Mouse (Mus musculus): ENCODE data around the gene Tanc2.

The Tanc2 gene

DNA sequence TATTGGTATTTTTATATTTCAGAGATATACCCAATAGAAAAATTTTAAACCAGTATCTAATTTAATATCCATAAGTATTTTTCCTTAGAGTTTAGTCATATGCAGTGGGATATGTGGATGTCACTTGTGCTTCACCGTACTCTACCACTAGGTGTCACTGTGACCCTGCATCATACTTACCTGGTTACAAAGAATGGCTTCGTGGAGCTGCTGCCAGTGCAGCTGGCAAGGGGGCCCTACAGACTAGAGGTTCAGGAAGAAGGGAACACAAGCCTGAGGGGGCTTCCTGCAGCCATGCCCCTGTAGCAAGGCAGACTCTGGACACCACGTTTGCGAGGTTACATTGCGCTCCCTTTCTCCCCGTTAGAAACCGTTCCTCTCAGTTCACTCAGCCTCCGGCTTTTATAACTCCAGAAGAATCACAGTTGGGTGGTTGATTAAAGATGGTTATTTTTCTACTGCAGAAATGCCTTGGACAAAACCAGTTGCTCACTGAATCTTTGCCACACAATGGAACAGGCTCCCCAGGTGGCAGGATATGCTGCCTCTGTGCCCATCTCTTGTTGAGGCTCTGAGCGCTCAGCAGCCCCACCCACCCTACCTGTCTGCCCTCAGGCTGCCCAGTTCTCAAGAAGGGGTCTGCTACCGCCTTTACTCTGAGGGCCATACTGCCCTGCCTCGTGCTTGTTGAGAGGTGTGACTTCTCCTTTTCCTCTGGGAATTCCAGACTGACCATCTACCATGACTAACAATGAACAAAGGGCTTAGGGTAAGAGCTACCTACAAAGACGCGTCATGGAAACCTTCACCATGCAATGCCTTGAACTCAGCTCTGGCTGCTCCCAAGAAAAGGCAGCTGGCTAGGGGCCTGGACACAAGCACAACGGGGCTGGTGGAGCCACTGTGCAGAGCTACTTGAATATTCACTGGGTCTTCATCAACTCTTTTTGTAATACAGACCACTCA, 337.6 kb downstream of the Tanc2 start:
- DNase-seq, result peak; percentile 75

DNA sequence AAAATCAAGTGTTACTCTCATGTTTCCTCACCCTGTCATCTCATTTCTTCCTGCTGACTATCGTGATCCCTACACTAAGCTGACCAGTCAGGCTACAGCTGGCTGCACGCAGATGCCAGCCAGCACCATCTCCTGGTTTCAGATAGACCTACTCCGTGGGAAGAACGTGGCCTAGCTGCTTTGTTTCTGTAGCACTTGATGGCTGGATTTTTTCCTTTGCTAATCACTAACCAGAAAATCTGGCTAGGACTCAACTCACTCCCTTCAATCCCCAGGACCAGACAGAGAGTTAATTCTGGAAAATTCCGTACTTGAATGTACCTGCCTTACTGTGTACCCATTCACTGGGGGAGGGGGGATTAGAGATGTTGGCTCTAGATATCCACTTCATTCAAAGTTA, 338.4 kb downstream of the Tanc2 start:
- no peak for DNase-seq

DNA sequence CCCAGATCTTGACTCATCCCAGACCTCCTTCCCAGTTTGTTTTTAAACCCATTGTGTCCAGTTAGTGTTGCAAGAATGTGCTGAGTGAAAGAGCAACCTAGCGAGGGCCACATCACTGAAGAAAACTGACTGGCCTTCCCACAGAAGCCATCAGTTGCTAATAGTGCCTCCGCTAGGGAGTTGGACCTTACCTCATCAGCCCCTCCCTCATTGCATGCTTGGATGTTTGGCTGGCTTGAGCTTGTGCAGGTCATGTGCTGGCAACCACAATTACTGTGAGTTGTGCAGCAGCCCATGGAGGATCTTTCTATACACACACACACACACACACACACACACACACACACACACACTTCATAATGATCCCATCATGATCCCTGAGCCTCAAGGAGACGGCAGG, 341.6 kb downstream of the Tanc2 start:
- DNase-seq, result no peak

DNA sequence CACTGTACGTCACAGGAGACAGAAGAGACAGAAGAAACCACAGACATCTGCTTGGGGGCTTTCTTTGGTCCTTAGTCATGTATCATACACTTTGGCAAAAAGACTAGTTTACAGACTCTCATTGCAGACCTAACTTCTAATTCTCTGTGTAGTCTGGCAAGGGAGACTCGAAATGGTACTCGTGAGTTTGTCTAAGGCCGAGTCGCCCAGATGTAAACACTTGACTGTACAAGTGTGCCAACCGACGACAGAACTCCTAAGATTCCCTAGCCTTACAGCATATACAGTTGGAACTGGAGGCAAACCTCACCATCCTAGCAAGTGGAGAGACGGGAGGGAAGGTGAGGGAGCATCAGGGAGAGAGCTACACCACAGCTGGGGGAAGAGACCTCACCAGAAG, 344.0 kb downstream of the Tanc2 start:
- DNase-seq, result no peak

DNA sequence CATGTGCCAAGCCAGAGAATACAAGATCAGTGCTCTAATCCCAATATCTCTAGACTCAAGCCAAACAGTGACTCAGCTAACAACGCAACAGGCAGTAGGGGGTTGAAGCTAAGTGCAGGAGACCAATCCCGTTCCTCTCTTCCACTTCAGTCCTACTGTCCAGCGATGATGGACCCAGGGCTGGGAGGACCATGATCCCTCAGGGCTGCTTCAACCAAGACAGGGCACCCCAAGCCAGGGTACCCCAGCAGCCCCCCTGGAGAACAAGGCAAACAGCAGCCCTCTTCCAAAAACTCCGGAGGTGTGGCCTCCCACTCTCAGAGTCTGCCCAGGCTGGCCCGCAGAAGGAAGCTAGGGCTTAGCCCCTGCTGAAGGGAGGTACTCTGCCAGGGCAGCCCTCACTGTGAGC, 344.5 kb downstream of the Tanc2 start:
- no peak for DNase-seq

DNA sequence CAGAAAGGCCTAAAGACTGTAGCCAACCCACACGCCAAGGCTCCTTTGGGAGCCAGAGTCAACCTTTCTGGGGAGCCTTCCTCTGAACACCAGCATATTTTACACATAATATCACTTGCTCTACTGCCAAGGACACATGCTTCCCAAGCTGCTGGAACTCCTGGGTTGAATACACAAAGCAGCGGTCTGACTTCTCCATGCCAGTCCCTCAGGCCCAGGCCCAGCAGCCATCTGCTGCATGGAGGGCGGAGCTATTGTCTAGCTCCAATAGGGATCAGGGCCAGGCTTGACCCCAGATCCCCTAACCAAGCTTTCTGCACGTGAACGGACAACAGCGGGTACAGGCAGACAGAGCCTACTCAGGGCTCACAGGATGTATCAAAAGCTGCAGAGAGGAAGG, 345.0 kb downstream of the Tanc2 start:
- DNase-seq, result no peak

DNA sequence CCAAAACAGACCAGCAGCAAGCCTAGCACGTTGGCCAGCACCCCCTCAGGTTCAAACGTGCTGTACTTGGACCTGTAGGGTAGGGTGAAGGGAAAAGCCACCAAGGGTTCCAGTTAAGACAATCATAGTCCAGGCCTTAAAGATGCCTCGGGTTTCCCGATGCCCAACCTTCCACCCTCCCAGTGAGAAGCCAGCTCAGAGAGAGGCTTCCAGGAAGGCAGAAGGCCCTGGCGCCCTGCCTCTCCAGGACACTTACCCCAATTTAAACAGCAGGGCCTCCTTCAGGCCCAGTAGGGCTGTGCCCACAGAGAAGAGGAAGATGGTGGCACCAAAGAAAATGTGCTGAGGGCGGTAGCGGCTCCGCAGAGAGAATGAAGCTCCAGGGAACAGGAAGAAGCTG, 345.7 kb downstream of the Tanc2 start:
- no peak for DNase-seq

DNA sequence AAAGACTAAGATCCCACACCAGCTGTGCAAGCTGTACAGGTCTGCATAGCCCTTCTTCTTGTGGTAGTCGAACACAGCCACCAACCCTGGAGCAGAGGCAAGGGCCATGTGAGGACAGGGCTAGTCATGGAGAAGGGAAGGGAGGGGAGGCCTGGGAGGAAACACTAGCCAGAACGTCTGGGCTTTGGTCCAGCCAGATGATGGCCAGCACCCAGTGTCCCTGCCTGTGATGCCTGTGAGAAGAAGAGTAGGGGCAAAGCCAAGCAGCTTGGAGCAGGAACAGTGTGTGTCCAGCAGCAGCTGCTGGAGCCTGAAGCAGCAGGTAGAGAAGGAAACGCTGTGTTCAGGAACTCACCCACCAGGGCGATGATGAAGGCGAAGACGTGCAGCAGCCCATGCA, 346.4 kb downstream of the Tanc2 start:
- DNase-seq, result no peak

DNA sequence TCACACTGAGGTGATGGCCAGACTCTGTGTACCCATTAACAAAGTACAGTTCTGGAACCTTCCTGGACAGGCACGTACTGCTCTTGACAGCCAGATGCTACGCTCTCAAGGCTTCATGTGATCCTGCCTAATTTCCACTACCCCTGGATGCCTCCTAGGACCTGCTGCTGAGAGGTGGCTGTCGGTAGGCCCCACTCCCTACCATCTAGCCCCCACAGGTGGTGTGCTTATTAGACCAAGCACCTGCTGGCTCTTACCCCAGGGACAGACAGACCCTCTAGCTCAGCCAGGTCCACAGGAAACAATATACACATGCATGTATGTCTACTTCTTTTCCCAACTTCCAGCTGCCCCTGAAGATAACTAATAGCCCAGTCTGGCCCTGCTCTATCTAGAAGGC, 347.2 kb downstream of the Tanc2 start:
- no peak for DNase-seq

DNA sequence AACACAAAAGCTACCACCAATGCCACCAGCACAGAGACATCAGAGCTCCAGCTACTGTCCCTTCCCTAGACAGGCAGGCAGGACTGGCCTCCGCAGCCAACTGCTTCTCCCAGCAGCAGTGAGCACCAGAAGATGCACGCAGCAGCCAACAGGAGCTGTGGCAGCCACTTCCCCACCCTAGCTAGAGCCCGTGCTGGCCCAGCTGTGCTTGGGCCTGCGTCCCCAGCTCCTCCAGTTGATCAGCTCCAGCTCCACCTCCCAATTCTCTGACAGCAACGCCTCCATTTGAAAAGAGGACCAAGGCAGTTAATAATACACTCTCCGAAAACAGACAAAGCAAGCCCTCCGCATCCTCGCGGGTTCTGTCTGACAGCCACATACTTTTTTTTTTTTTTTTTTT, 349.0 kb downstream of the Tanc2 start:
- DNase-seq, result no peak

DNA sequence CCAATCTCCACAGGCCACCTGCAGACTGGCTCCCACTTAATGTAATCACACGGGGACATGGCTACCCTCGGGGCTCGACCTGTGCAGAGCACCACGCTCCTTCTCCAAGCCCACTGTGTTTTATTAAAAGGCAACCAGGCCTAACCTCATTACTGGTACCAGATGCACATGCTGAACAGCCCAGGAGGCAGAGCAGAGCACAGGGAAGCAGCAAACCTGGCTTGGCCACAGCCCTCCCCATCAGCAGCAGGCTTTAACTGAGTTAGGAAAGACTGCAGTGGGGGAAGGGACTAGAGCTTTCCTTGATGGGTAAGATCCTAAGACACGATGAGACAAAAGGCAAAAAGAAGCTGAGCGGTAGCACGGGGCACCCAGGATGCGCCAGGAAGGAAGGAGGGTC, 352.2 kb downstream of the Tanc2 start:
- no peak for DNase-seq

DNA sequence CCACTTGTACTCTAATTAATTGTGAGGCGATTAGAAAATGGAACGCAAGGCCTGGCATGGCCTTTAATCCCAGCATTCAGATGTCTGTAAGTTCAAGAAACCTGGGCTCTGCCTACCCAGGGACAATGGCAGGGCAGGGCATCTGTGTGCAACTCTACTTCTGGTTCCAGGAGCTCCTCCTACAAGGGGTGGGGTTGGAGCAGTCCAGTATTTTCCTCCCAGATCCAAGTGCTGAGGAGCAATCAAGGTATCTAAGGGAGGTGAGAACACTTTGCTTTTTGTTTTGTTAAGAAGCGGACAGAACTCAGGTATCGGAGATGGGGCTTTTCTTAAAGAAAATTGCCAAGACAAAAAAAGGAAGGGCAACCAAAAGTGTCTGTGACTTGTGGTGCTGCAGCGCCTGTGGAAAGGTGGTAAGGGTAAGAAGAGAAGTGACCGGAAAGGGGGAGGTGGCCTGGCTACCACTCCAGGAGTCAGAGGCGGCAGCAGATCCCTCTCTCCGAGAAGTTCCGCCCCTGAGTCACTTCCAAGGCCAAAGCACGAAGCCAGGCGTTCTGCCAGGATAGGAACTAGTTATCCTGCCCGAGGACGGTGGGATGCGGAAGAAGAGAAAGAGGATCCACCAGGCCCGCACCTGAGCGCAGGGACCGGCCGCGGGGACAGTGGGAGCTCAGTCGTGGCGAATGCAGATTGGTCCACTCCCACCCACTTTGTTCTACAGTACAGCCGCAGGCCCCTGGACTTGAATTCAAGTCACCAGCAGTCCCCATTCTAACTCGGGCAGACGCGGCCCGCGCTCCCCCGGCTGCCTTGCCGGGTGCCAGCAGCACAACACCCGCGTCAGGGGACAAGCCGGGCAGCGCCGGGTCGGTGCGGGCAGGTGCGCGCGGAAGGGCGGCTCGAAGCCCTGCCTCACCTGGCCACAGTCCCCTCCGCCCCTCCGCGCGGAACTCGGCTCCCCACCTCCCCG, 353.6 kb downstream of the Tanc2 start:
- peak; percentile 44 for DNase-seq

DNA sequence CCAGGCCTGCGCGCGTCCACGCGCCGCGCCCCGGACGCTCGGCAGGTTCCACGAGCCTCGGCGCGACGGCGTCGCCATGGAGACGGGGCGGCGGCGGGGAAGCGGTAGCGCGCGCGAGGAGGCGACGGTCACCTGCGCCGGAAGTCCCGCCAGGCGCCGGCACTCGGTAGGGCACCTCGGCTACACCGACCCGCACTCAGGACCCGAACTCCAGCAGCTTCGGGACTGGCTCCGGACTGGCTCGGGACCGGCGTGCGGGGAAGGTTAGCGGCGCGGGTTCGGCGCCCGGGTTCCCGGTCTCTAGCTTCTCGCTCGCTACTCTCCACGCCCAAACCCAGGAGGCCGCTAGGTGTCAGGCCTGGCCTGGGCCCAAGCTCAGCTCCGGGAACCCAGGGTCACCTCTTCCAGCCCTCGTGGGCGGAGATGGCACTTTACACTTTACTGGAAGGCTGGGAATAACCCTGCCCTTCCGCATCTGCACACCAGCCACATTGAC, 354.4 kb downstream of the Tanc2 start:
- DNase-seq, result peak; percentile 87

DNA sequence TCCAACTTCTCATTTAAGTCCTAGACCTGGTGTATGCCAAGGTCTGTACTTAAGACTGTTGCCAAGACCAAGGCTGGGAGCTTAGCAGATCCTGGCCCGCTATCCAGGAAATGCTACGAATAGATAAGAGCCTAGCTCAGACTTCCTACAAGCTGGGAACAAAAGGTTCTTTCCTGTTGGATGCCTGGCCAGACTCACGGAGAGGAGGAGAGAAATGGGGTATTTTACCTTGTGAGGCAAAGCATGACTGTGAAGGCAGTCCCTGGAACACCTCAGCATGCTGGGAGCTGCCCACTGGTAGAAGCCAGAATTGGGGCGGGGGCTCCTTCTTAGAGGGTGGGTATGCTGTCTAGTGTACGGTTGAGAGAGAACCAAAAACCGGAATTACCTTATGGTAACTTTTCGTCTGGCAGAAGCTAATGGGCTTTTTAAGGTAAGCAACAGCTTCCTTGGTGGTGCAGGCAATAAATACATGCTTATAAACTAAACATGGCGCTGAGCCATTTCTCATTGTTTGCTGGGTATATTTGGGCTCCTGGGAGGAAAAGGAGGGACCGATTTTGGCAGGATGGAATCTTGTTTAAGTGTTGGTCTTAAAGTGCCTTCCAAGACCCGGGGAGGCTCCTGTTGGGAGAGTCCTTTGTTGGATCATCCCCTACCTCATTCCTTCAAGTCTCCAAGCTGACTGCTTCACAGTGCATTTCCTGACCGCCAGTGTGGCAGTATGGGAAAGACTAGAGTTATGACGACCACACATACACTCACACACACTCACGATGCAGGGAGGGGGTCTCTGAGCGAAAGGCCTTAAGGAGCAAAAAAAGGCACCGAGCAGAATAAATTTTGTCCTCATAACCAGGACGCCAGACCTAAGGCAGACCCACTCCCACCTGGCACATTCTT, 355.2 kb downstream of the Tanc2 start:
- peak; percentile 64 for DNase-seq

DNA sequence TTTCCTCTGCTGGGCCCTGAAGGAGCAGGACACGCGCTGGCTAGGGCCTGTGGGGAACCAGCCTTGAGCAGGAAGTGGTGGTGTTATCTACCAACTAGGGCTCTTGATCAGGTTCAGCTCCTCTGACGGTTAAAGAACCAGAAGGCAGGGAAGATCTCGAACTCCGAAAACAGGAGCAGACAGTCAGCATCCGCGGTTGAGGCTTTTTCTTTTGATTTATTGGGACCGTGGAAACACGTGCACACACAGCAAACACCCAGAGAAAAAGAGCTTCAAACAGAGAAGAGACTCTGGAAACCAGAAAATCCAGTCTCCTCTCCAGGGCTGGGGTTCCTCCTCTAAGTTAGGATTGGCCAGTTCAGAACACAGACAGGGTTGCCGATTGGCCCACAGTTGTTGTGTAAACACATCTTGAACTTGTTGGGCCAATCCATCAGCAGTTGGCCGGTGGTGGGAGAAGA, 356.9 kb downstream of the Tanc2 start:
- DNase-seq, result no peak

DNA sequence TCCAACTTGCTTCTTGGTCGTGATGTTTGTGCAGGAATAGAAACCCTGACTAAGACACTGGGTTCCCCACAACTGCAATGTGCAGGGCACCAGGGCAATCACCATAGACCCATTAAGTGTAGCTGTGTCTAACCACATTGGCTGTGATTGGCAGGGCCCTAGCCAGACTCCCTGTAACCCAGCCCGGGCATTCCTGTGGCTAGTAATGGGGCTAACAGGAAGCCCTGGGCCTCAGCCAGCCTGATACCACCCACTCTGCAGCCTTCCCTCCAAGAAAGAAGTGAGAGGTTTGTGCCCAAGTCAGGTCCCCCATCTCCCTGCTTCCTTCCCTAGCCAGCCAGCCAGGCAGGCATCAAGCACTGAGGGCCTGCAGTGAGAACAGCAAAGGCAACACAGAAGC, 358.5 kb downstream of the Tanc2 start:
- DNase-seq, result no peak

DNA sequence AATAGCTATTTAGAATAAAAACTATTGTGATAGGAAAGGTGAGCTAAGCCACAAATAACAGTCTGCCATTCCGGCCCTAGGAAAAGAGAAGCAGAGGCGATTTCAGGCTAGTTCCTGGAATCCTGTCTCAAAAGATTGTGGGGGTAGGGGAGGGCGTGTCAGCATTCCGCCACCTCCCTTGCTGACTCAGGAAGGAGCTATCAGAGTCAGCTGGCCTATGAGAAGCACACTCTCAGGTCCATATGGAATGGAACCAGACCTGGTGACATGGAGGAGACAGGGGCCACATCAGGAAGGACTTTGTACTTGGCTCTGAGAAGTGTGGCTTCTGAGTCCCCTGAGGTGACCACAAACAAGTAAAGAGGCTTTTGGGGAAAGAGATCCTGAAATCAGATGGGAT, 360.7 kb downstream of the Tanc2 start:
- DNase-seq, result no peak

DNA sequence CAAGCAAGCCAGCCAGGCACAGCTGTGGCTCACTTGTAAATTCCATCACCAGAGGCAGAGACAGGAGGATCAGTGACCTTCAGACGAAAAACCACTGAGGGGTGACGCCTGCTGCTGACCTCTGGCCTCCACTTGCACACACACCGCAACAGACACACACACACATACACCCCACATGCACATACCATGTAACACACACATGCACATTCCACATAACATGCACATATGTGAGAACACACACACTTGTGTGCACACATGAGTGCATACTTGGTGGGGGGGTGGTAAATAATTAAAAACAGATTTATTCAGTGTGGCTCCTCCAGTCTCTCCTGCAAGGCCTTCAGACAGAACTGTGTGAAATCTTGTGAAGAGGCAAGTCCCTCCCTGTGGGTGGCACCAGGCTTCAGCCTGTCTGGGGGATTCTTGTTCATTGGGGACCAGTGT, 361.8 kb downstream of the Tanc2 start:
- peak; percentile 63 for DNase-seq

DNA sequence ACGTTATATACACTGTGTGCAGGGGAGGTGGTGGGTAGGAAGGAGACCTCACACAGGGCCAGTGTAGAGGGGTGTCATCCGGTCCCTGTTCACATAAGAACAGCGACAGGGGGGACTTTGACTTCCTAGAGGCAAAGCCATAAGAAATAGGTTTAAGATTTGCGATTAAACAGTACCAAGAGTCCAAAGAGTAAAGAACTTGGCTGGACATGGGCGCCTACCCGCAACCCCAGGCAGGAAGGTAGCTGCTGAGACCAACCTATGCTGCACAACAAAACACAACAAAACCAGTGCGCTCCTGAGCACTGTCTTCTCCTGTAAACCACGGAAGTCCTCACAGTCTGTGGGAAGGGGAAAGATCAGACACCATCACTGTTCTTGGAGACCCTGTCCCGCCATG, 362.3 kb downstream of the Tanc2 start:
- peak; percentile 40 for DNase-seq

DNA sequence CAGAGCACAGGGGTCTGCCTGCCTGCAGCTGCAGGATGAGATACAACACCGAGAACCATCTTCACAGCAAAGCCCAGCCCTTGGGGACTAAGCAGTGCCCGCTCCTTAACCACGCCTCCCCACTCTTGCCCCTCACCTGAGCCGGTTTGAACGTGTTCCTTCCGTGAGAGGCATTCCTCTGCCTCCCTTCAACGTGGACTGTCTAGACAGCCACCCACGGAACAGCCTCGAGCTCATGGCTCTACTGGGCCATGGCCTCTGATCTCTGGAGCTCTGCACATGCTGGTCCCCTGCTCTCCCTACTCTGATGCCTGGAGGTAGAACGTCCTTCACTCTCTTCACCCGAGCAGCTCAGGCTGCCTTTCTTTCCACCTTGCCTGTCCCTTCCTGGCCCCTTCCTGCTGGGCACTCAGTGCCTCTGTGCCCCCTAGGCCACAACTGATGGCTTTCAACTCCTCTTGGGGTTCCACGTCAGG, 363.2 kb downstream of the Tanc2 start, which contains the start of gene Cyb561:
Gene Cyb561, minus strand, starts transcription at position 426 of the 476 bp plus-strand sequence.
- no peak for DNase-seq

DNA sequence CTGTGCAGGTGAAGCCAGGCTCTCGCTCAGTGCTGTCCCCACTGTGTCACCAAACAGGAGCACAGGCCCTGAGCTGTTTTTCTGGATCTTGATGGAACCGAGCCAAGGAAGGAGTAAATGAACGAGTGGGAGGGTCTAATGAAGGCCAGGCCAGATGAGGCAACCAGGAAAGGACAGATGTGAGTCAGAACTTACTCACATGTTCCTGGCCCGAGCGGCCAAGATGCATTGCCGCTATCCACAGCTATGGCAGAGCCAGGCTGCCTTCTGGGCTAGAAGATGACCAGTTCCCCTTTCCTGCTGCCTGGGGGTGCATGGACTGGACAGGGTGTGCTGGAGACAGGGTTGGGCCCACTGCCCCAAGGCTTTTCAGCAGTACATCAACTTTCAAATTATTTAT, 363.6 kb downstream of the Tanc2 start:
- no peak for DNase-seq

Data from kidney, postnatal 14 days (tissue).